Mouse (Mus musculus) G1E (cell line): ENCODE results near the gene Olfr1037.
"Not testable (repeated sequence)": the region's sequence is repeated elsewhere in the genome, so short reads cannot be mapped to it uniquely, and the experiment has no call there.

Experiments
- CTCF ChIP-seq: IDR thresholded peaks from 2 replicates; pipeline ENCODE4 v1.5.1; 2012; ENCODE audit warnings: low read depth, low read length, inconsistent platforms, mixed read lengths
- GATA1 ChIP-seq: IDR thresholded peaks from 2 replicates; pipeline ENCODE4 v1.6.1; 2012; ENCODE audit warnings: borderline replicate concordance, low read length, inconsistent platforms, mixed read lengths
- GATA2 ChIP-seq: IDR thresholded peaks from 2 replicates; pipeline ENCODE4 v1.6.1; 2012; ENCODE audit warnings: low read depth, low read length, inconsistent platforms, borderline replicate concordance
- POLR2AphosphoS5 ChIP-seq: IDR thresholded peaks from 2 replicates; pipeline ENCODE4 v1.6.1; 2012; ENCODE audit warnings: low read depth, low read length, inconsistent platforms; ENCODE audit not compliant: insufficient replicate concordance

GRCm38 (mm10) chr2:86050777-86051176 is 36.4 kb downstream of the Olfr1037 start:
- TF ChIP-seq POLR2AphosphoS5, GATA1, CTCF, GATA2: not testable (repeated sequence)
